Mouse (Mus musculus) cerebellum, postnatal 36 days (tissue): ENCODE results near the gene Hoxd9.

ENCODE experiments used
- DNase-seq, 2 experiments: peaks; one replicate each; pipeline ENCODE4 v3.0.0; 2021 to 2022; ENCODE audit warnings: mixed read lengths in 2 of 2

The Hoxd9 gene

DNA sequence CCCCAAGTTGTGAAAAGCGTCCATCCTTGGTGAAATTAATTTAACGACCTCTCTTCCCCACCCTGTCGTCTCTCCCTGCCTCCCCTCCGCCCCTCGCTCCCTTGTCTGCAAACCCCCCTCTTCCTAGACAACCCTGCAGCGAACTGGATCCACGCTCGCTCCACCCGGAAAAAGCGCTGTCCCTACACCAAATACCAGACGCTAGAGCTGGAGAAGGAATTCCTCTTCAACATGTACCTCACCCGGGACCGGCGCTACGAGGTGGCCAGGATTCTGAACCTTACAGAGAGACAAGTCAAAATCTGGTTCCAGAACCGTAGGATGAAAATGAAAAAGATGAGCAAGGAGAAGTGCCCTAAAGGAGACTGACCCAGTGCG, 1.5 kb downstream of the Hoxd9 start:
- no peak for DNase-seq

DNA sequence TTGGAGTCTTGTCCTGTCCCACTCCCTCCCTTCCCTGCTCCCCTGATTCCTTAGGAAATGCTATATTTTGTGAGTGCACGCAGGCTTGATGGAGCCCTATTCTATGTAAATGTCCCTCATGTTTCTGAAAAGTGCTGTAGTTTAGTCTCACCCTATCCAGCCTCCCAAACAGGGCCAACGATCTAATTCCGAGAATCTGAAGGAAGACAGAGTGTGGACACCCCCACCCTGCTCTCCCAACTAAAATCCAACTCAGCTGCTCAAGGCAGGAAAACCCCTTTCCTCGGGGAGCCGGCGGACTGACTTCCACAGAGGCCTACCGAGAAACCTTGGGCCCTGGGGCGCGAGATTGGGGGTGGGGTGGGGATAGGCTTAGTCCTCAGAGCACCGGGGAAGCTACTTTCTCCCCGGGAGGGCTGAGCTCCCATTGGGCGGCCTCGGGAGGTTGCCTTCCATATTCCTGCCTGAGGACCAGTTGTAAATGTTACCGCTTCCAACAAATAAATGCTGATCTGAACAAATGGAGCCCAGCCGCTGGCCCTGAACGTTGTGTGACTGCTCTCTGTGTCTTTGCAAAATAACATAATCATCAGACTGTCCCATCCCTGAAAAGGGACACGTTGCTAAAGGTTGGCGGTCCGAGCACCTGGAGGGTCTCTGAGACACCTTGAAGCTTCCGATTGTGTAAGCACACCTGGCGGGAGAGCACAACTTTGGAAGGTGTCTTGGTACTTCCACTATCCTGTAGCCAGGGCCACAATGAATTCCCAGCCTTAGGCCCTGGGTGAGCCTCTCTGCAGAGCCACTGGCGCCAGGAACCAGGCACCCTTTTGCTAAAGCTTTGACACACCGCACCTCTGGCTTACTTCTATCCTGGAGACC, 2.4 kb downstream of the Hoxd9 start:
- no peak for DNase-seq

DNA sequence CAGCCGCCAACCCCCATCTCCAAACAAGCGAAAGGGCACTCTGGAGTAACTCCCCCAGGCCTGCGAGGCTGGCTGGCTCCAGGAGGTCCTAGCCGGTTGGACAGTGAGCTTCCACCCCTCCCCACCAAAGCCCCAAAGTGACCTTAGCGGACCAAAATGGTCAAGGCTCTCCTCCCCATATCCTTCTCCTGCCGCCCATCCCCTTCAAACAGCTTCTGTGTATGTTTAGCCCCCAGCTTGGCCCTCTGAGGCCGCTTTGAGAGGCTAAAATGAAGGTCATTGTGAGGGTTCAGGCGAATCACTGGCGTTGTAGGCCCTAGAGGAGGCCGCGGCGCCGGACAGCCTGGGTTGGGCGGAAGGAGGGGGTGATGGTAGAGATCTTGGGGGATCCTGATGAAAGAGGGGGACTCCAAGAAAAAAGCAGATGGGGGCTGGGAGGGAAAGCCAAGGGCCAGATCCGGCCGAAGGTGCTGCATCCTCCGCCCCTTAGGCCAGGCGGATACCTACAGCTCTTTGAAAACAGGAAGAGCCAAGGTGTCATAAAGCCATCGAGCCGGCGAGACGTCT, 3.1 kb downstream of the Hoxd9 start:
- no peak for DNase-seq

DNA sequence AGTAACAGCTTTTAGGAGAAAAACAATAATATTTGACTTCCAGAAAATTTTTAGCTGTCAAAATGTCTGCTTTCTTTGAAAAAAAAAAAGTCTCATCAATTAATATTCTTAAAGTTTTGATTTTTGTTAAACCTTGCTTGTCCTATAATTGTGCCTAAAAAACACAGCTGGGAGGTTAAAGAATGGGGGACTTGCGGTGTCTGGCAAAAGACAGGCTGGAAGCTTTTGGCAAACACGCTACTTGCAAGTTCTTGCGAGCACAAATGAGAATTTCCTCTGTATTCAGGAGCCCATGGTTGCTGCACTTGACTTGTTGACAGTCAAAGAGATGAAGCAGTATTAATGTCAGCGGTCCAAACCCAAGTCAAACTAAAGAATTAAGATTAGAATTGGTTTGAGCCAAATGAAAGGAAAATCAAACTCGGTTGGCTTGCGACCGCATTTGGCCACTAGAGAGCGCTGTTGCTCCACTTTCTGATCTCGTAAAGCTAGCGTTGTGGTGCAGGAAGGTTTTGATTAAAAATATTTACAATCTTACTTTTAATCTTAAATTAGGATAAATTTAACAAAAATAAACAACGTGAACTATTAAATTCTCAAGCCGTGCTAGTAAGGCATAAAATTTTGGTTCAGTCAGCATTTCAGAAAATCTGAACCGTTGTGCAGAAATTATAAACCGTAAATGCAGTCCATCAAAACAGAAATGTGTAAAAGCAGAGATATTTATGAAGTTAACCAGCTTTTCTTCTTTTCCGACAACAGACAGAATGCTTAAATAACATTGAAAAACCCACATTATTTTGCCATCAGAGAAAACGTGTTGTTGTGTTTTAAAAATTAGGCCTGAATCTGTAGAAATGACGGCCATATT, 4.7 kb downstream of the Hoxd9 start:
- peak; percentile 73 to 78 for DNase-seq

DNA sequence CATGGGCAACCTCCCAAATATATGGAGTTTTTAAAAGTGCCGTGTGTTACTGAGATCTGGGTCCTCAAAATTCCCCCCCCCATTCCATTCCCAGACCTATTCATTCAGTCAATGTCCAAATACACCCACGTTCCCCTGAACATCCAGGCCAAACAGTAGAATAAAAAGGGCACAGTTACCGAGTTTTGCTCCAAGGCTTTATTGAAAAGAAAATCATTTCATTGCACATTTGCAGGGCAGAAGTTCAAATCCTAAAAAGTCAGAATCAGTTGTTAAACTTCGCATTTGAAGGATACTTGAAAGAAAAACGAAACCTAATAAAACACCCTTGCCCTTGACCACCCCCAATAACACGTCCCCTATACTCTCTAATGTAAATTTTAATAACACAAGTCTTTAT, 5.3 kb downstream of the Hoxd9 start:
- no peak for DNase-seq

DNA sequence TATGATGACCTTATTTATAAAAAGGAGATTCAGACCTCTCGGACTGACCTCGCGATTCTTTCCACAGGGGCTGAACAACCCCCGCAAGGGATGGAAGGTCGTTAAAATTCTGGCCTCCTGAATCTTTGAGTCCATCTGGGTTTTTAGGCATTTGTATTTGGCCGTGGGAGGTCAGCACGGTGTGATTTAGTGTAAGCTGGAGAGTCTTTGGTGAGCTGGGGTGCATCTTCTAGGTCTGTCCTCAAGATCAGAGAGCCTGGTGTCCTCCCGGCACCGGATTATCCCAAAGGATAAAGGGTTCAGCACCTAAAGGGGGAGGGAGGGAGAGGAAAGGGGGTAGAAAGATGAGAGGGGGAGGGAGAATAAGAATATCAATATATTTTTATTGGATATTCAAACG, 5.8 kb downstream of the Hoxd9 start:
- DNase-seq: no peak

DNA sequence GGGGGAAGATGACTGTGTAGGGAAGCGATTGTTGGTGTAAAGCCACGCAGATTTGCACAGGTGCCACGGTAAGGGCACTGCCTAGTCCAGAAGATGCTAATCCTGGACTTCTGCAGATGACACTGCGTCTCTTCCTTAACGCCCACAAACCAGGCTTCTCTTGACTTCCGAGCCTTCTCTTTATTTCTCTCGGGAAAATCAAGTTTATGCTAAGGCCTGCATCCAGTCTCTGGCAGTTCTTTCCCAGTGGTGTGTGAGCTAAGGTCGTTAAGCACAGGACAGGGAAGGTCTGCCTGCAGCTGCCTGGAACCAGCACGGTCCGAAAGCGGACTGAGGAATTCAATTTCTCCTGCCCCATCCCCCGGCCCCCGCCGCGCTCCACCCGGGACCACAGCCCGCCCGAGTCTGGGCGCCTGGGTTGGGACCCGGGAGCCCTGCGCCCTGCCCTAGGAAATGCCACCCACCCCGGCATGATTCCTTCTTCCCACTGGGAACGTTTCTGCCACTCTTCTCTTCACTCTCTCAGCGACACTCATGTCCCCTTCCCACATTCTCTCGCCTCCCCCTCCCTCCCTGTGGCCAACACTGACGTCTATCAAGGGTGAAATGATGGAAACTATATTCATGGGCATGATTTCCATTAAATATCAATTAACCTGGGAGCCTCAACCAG, 6.3 kb downstream of the Hoxd9 start:
- no peak for DNase-seq

DNA sequence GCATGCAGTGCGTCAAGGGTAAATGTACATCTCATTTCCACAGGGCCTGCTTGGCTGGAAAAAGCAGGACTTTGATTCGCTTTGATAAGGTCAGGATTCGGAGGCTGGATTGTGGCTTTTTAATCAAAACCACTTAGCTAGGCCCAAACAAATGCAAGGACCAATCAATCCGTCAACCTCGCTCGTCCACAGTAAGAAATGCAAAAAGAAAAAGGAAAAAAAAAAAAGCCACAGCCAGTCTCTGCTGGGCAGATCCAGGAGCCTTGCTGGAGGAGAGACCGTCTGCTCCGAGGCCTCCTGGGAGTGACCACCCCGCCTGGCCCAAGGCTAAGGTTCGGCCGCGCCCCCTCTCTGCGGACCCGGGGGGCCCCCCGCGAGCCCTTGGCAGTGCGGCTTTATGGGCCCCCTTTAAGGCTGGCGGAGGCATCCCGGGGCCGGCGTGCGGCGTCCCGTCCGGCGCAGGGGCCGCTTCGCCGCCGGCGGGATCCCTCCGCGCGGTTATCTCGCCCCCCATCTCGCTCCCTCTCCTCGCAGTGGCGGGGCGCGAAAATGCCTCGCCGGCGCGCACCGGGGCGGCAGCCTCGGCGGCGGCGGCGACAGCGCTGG, 7.0 kb downstream of the Hoxd9 start, which contains the start of gene Hoxd8:
Gene Hoxd8 (plus strand): TSS at position 223 of the 606 bp plus-strand sequence.
- DNase-seq: no peak

DNA sequence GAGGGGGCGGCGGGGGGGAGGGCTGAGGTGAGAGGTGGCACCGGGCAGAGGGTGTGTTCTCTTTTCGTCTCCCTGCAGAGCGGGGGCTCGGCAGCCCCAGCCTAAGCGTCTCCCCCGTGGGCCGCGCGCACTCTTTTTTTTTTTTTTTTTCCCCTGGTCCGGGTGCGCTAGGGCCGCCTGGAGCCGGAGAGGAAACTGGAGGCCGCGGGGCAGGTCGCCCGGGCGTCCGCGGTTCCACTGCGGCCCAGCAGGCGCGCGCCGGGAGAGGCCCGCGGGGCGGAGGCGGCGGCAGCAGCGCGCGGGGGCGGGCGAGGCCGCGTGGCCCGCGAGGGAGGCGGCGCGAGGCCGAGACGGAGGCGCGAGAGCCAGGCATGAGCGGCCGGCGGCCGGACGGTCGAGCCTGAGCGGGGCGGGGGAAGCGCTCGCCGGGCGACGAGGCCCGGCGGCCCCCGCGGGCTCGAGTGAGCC, 7.5 kb downstream of the Hoxd9 start:
- DNase-seq: no peak

DNA sequence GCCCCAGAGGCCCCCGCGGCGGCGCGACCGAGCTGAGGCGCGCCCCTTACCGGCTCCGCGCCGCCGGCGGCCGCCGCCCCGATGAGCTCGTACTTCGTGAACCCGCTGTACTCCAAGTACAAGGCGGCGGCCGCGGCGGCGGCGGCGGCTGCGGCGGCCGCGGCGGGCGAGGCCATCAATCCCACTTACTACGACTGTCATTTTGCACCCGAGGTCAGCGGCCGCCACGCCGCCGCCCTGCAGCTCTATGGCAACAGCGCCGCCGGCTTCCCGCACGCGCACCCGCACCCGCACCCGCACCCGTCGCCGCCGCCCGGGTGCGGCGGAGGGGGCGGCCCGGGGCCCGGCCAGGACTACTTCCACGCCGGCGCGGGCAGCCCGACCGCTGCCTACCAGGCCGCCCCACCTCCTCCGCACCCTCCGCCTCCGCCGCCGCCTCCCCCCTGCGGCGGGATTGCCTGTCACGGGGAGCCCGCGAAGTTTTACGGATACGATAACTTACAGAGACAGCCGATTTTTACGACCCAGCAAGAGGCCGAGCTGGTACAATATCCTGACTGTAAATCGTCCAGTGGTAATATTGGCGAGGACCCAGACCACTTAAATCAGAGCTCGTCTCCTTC, 8.1 kb downstream of the Hoxd9 start:
- DNase-seq: no peak

DNA sequence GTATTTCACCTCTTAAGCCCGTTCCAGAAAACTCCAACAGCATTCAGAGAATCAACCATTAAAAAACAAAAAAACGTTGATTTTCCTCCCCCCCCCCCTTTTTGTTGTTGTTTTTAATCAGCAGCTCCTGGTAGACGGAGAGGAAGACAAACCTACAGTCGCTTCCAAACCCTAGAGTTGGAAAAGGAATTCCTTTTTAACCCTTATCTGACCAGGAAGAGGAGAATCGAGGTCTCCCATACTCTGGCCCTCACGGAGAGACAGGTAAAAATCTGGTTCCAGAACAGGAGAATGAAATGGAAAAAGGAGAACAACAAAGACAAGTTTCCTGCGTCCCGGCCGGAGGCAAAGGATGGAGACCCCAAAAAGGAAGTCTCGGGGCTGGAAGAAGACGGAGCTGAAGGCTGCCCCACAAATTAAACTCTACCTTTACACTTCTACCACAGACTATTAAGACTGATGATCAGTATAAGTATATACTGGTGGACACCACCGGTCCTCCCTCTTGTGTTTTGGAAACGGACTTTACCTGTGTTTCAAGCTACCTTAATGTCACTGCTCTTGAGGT, 8.9 kb downstream of the Hoxd9 start:
- no peak for DNase-seq

DNA sequence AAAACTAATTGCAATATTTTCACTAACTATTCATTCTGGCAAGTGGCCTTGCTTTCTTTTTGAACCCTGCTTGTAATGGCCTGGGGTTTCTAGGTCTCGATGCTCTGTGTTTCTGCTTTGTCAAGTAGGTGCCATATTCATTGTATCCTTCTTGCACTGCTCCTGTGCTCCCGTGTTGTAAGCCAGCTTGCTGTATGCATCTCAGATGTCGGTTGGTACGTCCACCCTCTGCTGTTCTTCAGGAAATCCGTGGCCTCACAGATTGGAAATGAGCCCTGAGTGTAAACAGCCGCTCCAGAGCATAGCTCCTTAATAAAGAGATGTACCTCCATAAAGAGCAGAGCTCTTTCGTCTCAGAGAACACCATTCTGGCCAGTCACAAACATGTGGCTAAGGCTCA, 10.1 kb downstream of the Hoxd9 start:
- no peak for DNase-seq

DNA sequence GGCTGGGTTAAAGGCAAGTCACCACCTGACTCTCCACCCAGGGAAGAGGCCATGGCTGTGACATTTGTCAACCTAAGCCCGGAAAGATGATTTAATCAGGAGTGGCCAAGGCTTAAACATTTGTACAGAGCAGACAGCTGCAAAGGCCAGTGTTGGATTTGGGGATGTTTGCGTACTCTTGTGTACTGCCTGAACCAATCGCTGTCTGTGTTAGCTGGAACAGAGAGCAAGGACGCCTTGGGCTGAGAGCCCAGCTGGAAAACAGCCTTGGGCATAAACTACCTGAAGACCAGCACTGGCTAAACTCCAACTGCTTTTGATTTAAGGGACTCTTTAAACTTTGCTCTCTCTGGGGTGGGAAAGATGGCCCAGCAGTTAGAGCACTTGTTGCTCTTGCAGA, 11.1 kb downstream of the Hoxd9 start:
- DNase-seq: no peak

DNA sequence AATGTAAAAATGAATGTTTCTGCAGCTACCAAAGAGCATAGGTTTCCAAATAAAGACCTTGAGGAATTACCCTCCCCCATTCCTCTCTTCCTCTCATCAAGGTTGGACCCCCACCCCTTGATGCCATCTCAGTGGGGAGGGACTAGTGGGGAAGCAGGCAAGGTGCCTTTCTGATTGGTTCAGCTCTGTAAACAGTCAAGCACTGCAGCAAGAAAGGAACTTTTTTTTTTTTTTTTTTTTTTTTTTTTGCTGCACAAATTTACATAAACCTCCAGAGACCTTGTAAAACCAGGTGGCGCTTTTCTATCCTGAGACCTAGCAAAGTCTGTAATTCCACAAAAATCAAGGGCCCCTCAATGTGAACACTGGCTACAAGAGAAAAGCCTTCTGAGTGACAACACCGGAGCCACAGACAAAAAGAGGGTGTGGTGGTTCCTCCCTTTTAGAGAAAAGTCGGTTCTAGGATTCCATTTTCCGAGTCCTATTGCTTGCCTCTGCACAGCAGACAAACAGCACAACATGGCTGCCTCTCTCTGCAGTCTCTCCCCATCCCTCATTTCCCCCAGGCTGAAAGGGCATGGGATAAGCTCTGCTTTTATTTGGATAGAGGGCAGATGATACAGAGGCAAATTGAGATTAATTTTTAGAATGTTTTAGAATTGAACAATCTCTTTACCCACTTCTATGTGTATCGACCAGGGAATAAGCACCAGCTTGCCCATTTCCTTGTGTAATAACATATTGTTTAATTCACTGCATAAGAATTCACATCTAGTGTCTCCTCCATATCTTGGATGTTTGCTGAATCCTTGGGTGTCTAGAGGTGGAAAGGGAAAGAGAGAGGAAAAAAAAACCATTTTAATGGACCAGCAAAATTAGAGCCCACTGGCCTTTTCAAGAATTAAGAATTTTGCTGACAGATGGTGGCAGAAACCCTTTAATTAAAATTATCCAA, 12.2 kb downstream of the Hoxd9 start:
- DNase-seq: no peak

DNA sequence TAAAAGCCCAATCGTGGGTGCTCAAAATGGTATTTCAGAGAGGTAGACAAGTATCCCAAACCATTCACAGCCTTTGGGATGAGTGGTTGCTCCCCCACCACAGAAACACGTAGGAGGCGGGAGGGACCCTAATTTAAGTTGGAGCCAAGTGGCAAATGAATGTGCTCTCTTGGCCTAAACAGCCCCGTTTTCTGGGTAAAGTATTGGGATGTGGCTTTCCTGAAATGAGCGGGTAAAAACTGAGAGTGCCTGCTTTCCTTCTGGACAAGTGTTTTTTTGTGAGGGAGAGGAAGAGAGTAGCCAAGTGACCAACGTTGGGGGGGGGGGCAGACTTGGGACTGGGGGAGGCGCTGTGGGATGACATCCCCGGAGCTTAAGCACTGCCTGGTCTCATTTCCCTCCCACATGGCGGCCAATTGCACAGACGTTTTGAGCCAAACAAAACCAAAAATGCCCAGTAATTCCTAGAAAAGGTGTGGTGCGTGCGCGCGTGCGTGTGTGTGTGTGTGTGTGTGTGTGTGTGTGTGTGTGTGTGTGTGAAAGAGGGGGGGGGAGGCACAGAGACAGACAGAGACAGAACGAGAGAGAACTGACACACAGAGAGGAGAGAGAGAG, 13.5 kb downstream of the Hoxd9 start:
- no peak for DNase-seq

DNA sequence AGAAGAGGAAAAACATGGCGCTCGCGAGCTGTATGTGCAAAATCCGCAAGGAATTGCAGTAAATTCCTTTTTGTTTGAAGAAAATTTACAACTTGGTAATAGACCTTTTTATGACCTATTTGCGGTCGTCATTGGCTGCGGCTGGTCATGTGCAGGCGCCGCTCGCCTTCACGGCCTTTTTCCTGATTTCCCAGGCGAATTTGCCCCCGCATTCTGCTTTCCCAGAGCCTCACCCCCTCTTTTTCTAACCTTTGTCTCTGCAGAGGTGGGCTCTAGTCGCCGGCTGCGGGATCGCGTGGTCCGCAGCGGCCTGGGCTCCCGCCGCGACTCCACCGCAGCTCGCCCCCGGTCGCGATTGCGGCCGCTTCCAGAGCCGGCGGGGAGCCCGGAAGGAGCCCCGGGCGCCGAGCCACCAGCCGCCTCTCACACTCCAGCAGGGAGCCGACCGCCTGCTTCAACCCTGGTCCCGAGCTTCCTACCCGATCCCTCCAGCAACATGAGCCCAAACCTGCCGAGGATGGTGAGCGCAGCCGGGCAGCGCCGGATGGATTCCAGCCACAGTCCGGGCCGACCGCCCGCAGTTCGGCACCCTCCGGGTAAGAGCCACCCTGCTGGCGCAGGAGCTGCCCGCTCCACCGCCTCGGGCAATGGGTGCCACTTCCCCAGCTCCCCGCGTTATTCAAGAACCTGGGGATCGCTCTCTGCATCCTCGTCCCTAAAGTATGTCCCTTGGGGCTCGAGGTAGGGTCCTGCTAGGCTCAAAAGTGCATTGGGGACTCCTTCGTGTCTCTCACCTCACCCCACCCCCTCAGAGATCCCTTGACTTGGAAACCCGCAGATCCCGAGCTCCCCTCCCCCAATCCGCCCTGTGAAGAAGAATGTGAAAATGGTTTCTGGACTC, 14.4 kb downstream of the Hoxd9 start, which contains the start of the genes Hoxd3 and Hoxd4:
Gene Hoxd3 (plus strand): TSS at position 207 of the 901 bp plus-strand sequence.
Gene Hoxd4 (plus strand): TSS at position 209 of the 901 bp plus-strand sequence.
- DNase-seq: no peak

DNA sequence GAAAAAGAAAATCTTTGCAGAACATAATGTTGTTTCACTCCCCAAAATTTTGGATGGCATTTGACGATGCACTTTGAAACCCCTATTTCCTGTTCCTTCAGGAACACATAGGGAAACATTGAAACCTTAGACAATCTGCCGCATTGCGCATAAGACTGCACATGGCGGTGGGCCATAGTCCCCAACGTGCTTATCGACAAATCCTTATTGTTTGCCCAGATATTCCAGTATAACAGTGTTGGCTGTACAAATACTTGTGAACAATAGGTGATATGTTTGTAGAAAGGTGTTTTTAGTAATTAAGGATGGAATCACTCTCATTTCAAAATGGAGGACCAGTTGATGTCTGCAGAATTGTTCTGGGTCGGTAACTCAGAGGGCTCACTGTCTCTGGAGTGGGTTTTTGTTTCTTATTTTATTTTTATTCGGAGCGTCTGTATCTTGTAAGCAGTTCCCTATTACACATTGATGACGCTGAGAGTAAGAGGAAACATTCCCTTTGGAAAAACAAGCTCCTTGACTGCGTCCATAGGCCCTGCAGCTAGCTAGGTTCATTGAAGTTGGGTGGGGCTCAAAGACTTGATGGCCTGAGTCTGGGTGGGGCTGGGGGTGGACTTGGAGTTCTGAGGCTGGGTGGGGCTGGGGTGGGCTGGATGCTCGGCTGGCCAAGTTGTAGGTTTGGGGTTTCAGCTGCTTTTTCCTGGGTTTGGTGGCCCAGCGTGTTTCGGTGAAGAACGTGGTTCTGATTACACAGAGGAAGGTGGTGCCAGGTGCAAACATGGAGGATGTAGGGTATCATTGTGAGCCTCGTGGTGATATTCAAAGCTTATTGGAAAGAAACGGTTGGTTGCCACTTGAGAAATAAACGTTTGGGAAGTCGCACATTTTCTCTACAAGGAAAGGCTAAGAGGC, 16.0 kb downstream of the Hoxd9 start:
- DNase-seq: no peak
